Mouse (Mus musculus): ENCODE data around the gene Agt. TPM values are rescaled to one million over a fixed set of nuclear protein-coding genes. Genes with fewer than 3 reads are reported as not detected.

Agt gene
- total and polyA plus RNA-seq, 2 experiments from 2014 or later, result 95.3 to 162 TPM

GRCm38 (mm10) chr8:124516525-124516924, 53.0 kb downstream of the Agt start:
- ATAC-seq, result no peak
- WGBS, result 76% methylated on average over 6 of the region's 6 CpGs
- no peaks in the 10 kb centered on the region for H3K27me3 ChIP-seq (ENCODE audit: insufficient read depth, low read length)
- no peaks in the 10 kb centered on the region for H3K9me3 ChIP-seq (ENCODE audit: low read length)
- H3K27ac ChIP-seq, result no peak overlapping the region
- no peak for TF ChIP-seq CTCF (IDR thresholded peaks at IDR 0.05; ENCODE audit: low read depth)
- H3K36me3 ChIP-seq (ENCODE audit: insufficient read depth, low read length), result no peaks in the 10 kb centered on the region
- no peak overlapping the region for H3K4me3 ChIP-seq (ENCODE audit: low read length)
- no peak overlapping the region for H3K4me2 ChIP-seq (ENCODE audit: low read depth, low read length)
- peaks cover 1% of the 10 kb centered on the region for H3K4me1 ChIP-seq (ENCODE audit: insufficient read depth, low read length)
- H3K9ac ChIP-seq (replicated peaks; ENCODE audit: low read length), result no peak overlapping the region
- no peak for DNase-seq (ENCODE audit: low spot score)

DNA sequence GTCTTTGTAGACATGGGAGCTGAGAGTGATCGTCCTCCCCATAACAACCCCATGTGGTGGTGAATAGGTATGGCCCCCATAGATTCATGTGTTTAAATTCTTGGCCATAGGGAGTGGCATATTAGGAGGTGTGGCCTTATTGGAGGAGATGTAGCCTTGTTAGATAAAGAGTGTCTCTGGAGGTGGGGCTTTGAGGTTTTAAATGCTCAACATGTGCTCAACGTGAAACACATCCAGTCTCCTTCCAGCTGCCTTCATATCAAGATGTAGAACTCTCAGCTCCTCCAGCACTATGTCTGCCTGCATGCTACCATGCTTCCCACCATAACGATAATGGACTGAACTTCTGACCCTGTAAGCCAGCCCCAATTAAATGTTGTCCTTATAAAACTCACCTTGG, 53.5 kb downstream of the Agt start:
- Histone ChIP-seq H3K4me1 (ENCODE audit: insufficient read depth, low read length) (no peaks in the 10 kb centered on the region), H3K27me3 (ENCODE audit: insufficient read depth, low read length) (no peaks in the 10 kb centered on the region), H3K36me3 (ENCODE audit: insufficient read depth, low read length) (no peaks in the 10 kb centered on the region), H3K4me3 (ENCODE audit: low read length) (no peak overlapping the region), H3K9ac (replicated peaks; ENCODE audit: low read length) (no peak overlapping the region), H3K4me2 (ENCODE audit: low read depth, low read length) (no peak overlapping the region), H3K9me3 (ENCODE audit: low read length) (no peaks in the 10 kb centered on the region), H3K27ac (no peak overlapping the region)
- ATAC-seq (no peak), DNase-seq (ENCODE audit: low spot score) (no peak)
- WGBS, result 68% methylated on average over 3 of the region's 3 CpGs
- TF ChIP-seq CTCF (IDR thresholded peaks at IDR 0.05; ENCODE audit: low read depth), result no peak

DNA sequence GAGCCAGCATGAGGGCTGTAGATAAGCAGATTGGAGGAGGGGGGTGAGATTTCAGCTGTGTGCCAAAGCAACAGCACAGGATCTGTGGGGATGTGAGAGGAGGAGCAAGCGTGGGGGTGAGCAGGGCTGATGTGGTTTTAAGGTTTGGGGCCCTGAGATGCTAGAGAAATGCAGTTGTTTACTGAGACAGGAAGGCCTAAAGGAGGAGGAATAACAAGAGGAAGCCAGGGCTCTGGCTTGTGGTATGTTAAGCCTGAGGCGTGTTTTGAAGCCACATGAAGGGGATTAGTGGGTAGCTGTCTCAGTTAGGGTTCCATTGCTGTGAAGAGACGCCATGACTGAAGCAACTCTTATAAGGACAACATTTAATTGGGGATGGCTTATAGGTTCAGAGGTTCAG, 60.4 kb downstream of the Agt start:
- TF ChIP-seq CTCF (IDR thresholded peaks at IDR 0.05; ENCODE audit: low read depth), result no peak
- Histone ChIP-seq H3K4me1 (ENCODE audit: insufficient read depth, low read length) (peaks cover 3% of the 10 kb centered on the region; the same call in 1 of the 2 replicates), H3K27me3 (ENCODE audit: insufficient read depth, low read length) (no peaks in the 10 kb centered on the region), H3K4me2 (ENCODE audit: low read depth, low read length) (no peak overlapping the region), H3K9ac (replicated peaks; ENCODE audit: low read length) (no peak overlapping the region), H3K4me3 (ENCODE audit: low read length) (no peak overlapping the region), H3K9me3 (ENCODE audit: low read length) (no peaks in the 10 kb centered on the region), H3K36me3 (ENCODE audit: insufficient read depth, low read length) (no peaks in the 10 kb centered on the region), H3K27ac (0 out of 2 replicates have a peak overlapping the region, but pooled peaks have one; percentile 7)
- no peak for DNase-seq (ENCODE audit: low spot score)
- 62% methylated on average over 3 of the region's 3 CpGs for WGBS
- ATAC-seq, result no peak

- Histone ChIP-seq H3K4me1 (ENCODE audit: insufficient read depth, low read length) (peaks cover 3% of the 10 kb centered on the region; the same call in 1 of the 2 replicates), H3K9ac (replicated peaks; ENCODE audit: low read length) (no peak overlapping the region), H3K27ac (peak overlapping the region; percentile 65), H3K9me3 (ENCODE audit: low read length) (0 out of 2 replicates have a peak, but pooled peaks cover 7% of the 10 kb centered on the region), H3K4me3 (ENCODE audit: low read length) (no peak overlapping the region), H3K36me3 (ENCODE audit: insufficient read depth, low read length) (no peaks in the 10 kb centered on the region), H3K27me3 (ENCODE audit: insufficient read depth, low read length) (no peaks in the 10 kb centered on the region), H3K4me2 (ENCODE audit: low read depth, low read length) (no peak overlapping the region)
- DNase-seq (ENCODE audit: low spot score) (no peak), ATAC-seq (no peak)
- 52% methylated on average over 6 of the region's 6 CpGs for WGBS
- no peak for TF ChIP-seq CTCF (IDR thresholded peaks at IDR 0.05; ENCODE audit: low read depth)
Observed at GRCm38 (mm10) chr8:124508321-124508695, 61.2 kb downstream of the Agt start.

- Histone ChIP-seq H3K36me3 (ENCODE audit: insufficient read depth, low read length) (no peaks in the 10 kb centered on the region), H3K4me3 (ENCODE audit: low read length) (no peak overlapping the region), H3K9me3 (ENCODE audit: low read length) (0 out of 2 replicates have a peak, but pooled peaks cover 8% of the 10 kb centered on the region), H3K9ac (replicated peaks; ENCODE audit: low read length) (no peak overlapping the region), H3K4me1 (ENCODE audit: insufficient read depth, low read length) (peaks cover 3% of the 10 kb centered on the region; the same call in 1 of the 2 replicates), H3K27ac (peak overlapping the region; percentile 66), H3K27me3 (ENCODE audit: insufficient read depth, low read length) (no peaks in the 10 kb centered on the region), H3K4me2 (ENCODE audit: low read depth, low read length) (no peak overlapping the region)
- peak; percentile 48 for DNase-seq (ENCODE audit: low spot score)
- TF ChIP-seq CTCF (IDR thresholded peaks at IDR 0.05; ENCODE audit: low read depth), result no peak
- 60% methylated on average over 8 of the region's 8 CpGs for WGBS
- ATAC-seq, result no peak
Observed at GRCm38 (mm10) chr8:124507572-124508320, 61.8 kb downstream of the Agt start.

Other genes with a start within 250 kb of the Agt start
- gene Pgbd5, start 130.0 kb downstream of the Agt start, total RNA-seq (2014; rRNA removed), result 68.7 and 74.1 TPM in 2 replicates
- gene Pgbd5, start 130.0 kb downstream of the Agt start, polyA plus RNA-seq (2015; fragmentation: Nextera tagmentation; extraction: Ambion mirVana), result 15.8 and 15.9 TPM in 2 replicates
- gene Cog2, start 48.9 kb downstream of the Agt start, total RNA-seq (2014; rRNA removed), result 29.4 and 30.0 TPM in 2 replicates
- gene Cog2, start 48.9 kb downstream of the Agt start, polyA plus RNA-seq (2015; fragmentation: Nextera tagmentation; extraction: Ambion mirVana), result 17.3 and 21.4 TPM in 2 replicates
- gene Capn9, start 6.4 kb upstream of the Agt start, total RNA-seq (2014; rRNA removed), result not detected in 2 replicates
- 0.29 and 0.39 TPM in 2 replicates for gene Capn9, start 6.4 kb upstream of the Agt start, polyA plus RNA-seq (2015; fragmentation: Nextera tagmentation; extraction: Ambion mirVana)
- gene 2310022B05Rik, start 93.7 kb upstream of the Agt start, total RNA-seq (2014; rRNA removed), result 100 and 106 TPM in 2 replicates
- 27.0 and 30.2 TPM in 2 replicates for gene 2310022B05Rik, start 93.7 kb upstream of the Agt start, polyA plus RNA-seq (2015; fragmentation: Nextera tagmentation; extraction: Ambion mirVana)
- gene Ttc13, start 152.3 kb upstream of the Agt start, total RNA-seq (2014; rRNA removed), result 63.1 and 64.2 TPM in 2 replicates
- 57.5 and 58.6 TPM in 2 replicates for gene Ttc13, start 152.3 kb upstream of the Agt start, polyA plus RNA-seq (2015; fragmentation: Nextera tagmentation; extraction: Ambion mirVana)
- gene Arv1, start 152.4 kb upstream of the Agt start, total RNA-seq (2014; rRNA removed), result 11.1 and 17.5 TPM in 2 replicates
- 31.5 and 33.5 TPM in 2 replicates for gene Arv1, start 152.4 kb upstream of the Agt start, polyA plus RNA-seq (2015; fragmentation: Nextera tagmentation; extraction: Ambion mirVana)
- gene Fam89a, start 182.1 kb upstream of the Agt start, total RNA-seq (2014; rRNA removed), result 0.25 TPM in 1 of 2 replicates, not detected in the other
- 0.45 and 0.87 TPM in 2 replicates for gene Fam89a, start 182.1 kb upstream of the Agt start, polyA plus RNA-seq (2015; fragmentation: Nextera tagmentation; extraction: Ambion mirVana)
- gene Trim67, start 223.4 kb upstream of the Agt start, total RNA-seq (2014; rRNA removed), result 75.3 and 83.9 TPM in 2 replicates
- gene Trim67, start 223.4 kb upstream of the Agt start, polyA plus RNA-seq (2015; fragmentation: Nextera tagmentation; extraction: Ambion mirVana), result 19.2 and 19.5 TPM in 2 replicates

Measured in hindbrain, postnatal 0 days (tissue).